Mouse (Mus musculus) urinary bladder, postnatal 36 days (tissue): ENCODE data around the gene Ms4a4a.
"Not testable (repeated sequence)": the region's sequence is repeated elsewhere in the genome, so short reads cannot be mapped to it uniquely, and the experiment has no call there.

Experiments
- DNase-seq, 2 experiments: peaks; one replicate each; pipeline ENCODE4 v3.0.0; 2022; ENCODE audit warnings: low spot score in 2 of 2, mixed read lengths in 1 of 2

Ms4a4a gene

GRCm38 (mm10) chr19:11431209-11431608 lies 55.9 kb downstream of the Ms4a4a start:
- DNase-seq = not testable (repeated sequence)

DNA sequence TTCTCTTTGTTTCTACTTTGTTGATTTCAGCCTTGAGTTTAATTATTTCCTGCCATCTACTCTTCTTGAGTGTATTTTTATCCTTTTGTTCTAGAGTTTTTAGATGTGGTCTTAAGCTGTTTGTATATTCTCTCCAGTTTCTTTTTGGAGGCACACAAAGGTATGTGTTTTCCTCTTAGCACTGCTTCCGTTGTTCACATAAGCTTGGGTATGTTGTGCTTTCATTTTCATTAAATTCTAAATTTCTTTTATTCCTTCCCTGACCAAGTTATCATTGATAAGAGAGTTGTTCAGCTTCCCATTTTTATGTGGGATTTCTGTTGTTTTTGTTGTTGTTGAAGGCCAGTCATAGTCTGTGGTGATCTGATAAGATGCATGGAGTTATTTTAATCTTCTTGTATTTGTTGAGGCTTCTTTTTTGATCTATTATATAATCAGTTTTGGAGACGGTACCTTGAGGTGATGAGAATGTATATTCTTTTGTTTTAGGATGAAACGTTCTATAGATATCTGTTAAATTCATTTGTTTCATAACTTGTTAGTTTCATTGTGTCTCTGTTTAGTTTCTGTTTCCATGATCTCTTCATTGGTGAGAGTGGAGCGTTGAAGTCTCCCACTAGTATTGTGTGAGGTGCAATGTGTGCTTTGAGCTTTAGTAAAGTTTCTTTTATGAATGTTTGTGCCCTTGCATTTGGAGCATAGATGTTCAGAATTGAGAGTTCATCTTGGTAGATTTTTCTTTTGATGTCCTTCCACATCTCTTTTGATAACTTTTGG lies 59.9 kb downstream of the Ms4a4a start:
- no peak for DNase-seq
